Mouse (Mus musculus): ENCODE measurements around the gene Serf2.
A peak's percentile ranks its signal among the peaks of the same experiment; 100 is the strongest.

Gene Serf2

DNA sequence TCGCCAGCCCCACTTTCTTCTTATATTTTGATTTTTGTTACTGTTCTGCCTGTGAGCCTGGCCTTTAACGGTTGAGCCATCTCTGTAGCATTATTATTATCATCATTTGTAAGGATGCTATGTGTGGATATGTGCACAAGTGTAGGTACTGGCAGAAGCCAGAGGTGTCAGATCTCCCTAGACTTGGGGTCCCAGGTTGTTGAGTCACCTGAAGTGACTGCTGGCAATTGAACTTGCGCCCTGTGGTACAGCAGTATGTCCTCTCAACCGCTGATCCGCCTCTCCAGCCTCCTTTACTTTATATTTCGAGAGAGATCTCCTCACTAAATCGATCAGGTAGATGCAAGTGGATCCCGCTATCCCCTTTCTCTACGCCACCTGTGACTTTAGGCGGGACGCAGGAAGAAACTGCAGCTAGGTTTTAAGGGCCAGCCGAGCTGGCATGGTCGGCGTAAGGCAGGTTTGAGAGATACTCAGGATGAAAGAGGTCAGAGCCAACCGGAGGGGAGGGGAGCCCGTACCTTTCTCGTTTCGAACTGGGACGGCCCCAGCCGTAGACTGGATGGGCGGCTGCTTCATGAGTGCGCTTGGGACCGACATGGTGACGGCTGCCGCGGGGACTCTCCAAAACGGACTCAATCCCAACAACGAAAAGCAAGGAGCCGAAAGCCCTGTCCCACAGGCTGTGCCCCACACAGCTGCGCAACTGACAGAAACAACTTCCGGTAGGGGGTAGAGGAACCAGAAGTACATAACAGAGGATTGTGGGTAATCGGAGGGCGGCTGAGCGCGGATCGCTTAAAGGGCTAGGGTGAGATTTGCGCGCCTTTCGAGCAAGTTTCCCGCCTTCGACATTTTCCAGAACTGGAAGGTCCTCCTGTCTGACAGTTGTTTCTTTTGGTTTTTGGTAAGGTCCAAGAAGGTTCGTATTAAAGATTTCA, 57.2 kb downstream of the Serf2 start, which contains the start of the genes Mfap1a and Wdr76:
Gene Mfap1a (minus strand): TSS at position 724 of the 941 bp plus-strand sequence.
Gene Wdr76 (plus strand): TSS at position 782 of the 941 bp plus-strand sequence.
- DNase-seq (ENCODE audit: low spot score), result peak; percentile 97

DNA sequence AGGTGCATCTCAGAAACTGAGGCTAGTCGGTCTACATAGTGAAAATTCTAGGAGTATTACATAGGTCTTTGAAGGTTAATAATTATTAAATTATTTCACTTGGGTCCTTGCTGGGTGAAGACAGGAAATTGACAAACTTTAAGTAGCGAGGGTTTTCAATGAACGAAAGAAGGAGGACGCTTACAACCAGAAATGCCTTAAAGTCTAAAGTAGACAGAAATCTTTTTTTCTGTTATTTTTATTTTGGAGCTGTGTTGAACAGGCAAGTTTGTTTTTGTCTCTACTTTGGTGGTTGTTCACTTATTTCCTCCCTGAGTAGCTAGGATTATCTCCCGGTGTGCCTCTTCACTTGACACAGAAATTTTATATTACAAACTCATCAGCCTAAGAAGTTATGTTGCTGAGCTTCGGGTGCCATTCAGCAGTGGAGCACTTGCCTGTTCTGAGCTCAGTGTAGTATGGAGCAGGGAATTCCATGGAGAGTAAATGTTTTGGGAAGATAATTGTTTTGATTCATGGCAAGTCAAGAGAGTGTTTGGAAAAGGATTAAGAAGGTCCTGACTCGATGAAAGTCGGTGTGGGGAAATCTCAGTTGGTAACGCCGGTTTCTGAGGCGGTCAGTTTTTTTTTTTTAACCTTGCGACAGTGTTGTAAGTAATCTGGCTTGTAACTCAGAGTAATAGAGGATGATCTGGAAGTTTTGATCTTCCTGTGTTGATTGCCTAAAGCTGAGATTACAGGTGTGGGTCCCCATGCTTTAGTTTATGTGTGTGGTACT, 58.4 kb downstream of the Serf2 start:
- DNase-seq (ENCODE audit: low spot score), result no peak
